ENCODE assay signal across 29 mouse cellular contexts in genomic region chr1:181476557-181476956, GRCm38 (mm10). TPM values are rescaled to one million over a fixed set of nuclear protein-coding genes. Genes with fewer than 3 reads are reported as not detected.
"Had no signal": no experiment of that assay in that cellular context is flagged by ENCODE, and none has a peak within 500 bp of the region (broad histone marks: within the 10 kb centered on the region; RNA-seq: fewer than 3 reads in every experiment).

No protein-coding gene starts in this region.

- DNase-seq: gastrocnemius, postnatal 10 days; gastrocnemius, postnatal 25 days; kidney, postnatal 10 days; kidney, postnatal 4 days had no signal

- H3K4me3 ChIP-seq: gastrocnemius, adult 2 months; heart, embryonic 13.5 days; heart, embryonic 15.5 days; hindbrain, embryonic 10.5 days; hindbrain, embryonic 12.5 days; intestine, embryonic 15.5 days; layer of hippocampus, adult 2 months; left cerebral cortex, adult 2 months; limb, embryonic 13.5 days; limb, embryonic 15.5 days; liver, embryonic 12.5 days had no signal

- H3K4me2 ChIP-seq: heart, embryonic 11.5 days; heart, embryonic 13.5 days; heart, embryonic 15.5 days; hindbrain, embryonic 12.5 days; hindbrain, embryonic 14.5 days; intestine, embryonic 15.5 days; limb, embryonic 13.5 days; limb, embryonic 15.5 days; liver, embryonic 12.5 days had no signal

- H3K4me1 ChIP-seq: heart, embryonic 13.5 days; heart, embryonic 15.5 days; hindbrain, embryonic 10.5 days; intestine, embryonic 15.5 days; limb, embryonic 15.5 days; liver, embryonic 12.5 days had no signal

- ATAC-seq: hindbrain, embryonic 16.5 days; inflammation-experienced regulatory T-cells, adult 6 months; intestine, embryonic 15.5 days; intestine, postnatal 0 days; liver, embryonic 12.5 days had no signal

- H3K9me3 ChIP-seq: heart, embryonic 15.5 days; intestine, embryonic 15.5 days; liver, embryonic 12.5 days had no signal

- H3K9ac ChIP-seq: heart, embryonic 13.5 days; heart, embryonic 15.5 days; hindbrain, embryonic 12.5 days; hindbrain, embryonic 14.5 days; intestine, embryonic 15.5 days; limb, embryonic 13.5 days; limb, embryonic 15.5 days; liver, embryonic 12.5 days; liver, embryonic 14.5 days had no signal

- H3K27ac ChIP-seq: gastrocnemius, adult 2 months; heart, embryonic 13.5 days; heart, embryonic 15.5 days; hindbrain, embryonic 10.5 days; hindbrain, embryonic 12.5 days; hindbrain, embryonic 14.5 days; intestine, embryonic 15.5 days; layer of hippocampus, adult 2 months; left cerebral cortex, adult 2 months; limb, embryonic 13.5 days; limb, embryonic 15.5 days; liver, embryonic 12.5 days; liver, embryonic 14.5 days had no signal

- H3K36me3 ChIP-seq: heart, embryonic 15.5 days; hindbrain, embryonic 10.5 days; hindbrain, embryonic 12.5 days; intestine, embryonic 15.5 days; limb, embryonic 13.5 days; limb, embryonic 15.5 days; liver, embryonic 12.5 days had no signal

- H3K27me3 ChIP-seq: heart, embryonic 13.5 days; heart, embryonic 15.5 days; hindbrain, embryonic 12.5 days; intestine, embryonic 15.5 days; limb, embryonic 13.5 days; limb, embryonic 15.5 days; liver, embryonic 12.5 days had no signal

RNA-seq across cellular contexts. Expression of gene Ccdc121, which starts 34.7 kb away (rescaled TPM):
- total RNA-seq: gastrocnemius, adult 2 months; gastrocnemius, postnatal 10 days; gastrocnemius, postnatal 25 days; gastrocnemius, postnatal 4 days; granulocyte monocyte progenitor cell, adult 5-6 weeks; heart, adult 8-10 months; heart, postnatal 10 days; heart, postnatal 25 days; heart, postnatal 4 days; liver, adult 2 months had no signal
- polyA plus RNA-seq: hindbrain, embryonic 12.5 days; inflammation-experienced regulatory T-cells, adult 6 months; intestine, embryonic 15.5 days; intestine, postnatal 0 days; liver, adult 2 months; liver, embryonic 12.5 days; liver, embryonic 14.5 days; liver, embryonic 16.5 days had no signal
